Mouse (Mus musculus) CH12.LX (cell line): ENCODE results near the gene Rhox6.

Source experiments
- CHD2 ChIP-seq: IDR thresholded peaks from 2 replicates; pipeline ENCODE4 v1.6.1; 2011; ENCODE audit warnings: low read length, improper control_type of control experiment
- CTCF ChIP-seq, 2 experiments: IDR thresholded peaks in 1 of 2; conservative IDR thresholded peaks in 1 of 2; 2 replicates each; pipeline ENCODE4 v1.5.1; 2011 to 2012; ENCODE audit warnings: low read depth in 2 of 2, low read length in 2 of 2, improper control_type of control experiment in 1 of 2, inconsistent platforms in 1 of 2, mild to moderate bottlenecking in 1 of 2, moderate library complexity in 1 of 2
- ELF1 ChIP-seq: IDR thresholded peaks from 2 replicates; pipeline ENCODE4 v1.6.1; 2014; ENCODE audit warnings: low read depth, mild to moderate bottlenecking, inconsistent platforms, low read length, improper control_type of control experiment
- MAFK ChIP-seq: IDR thresholded peaks from 2 replicates; pipeline ENCODE4 v1.6.1; 2011; ENCODE audit warnings: low read length, improper control_type of control experiment; ENCODE audit not compliant: insufficient replicate concordance
- MAX ChIP-seq: IDR thresholded peaks from 2 replicates; pipeline ENCODE4 v1.6.1; 2011; ENCODE audit warnings: low read length, improper control_type of control experiment
- TCF12 ChIP-seq: IDR thresholded peaks from 2 replicates; pipeline ENCODE4 v1.6.1; 2014; ENCODE audit warnings: low read depth, mild to moderate bottlenecking, inconsistent platforms, low read length, improper control_type of control experiment

GRCm38 (mm10) chrX:37871641-37872040 lies 44.9 kb downstream of the Rhox6 start:
- TF ChIP-seq MAX (no peak), CTCF (conservative IDR thresholded peaks at IDR 0.05 in 1 of 2, IDR thresholded peaks at IDR 0.05 in 1 of 2; ENCODE audit: low read depth in 2 of 2, low read length in 2 of 2) (no peak), MAFK (no peak), CHD2 (no peak), ELF1 (no peak), TCF12 (no peak)
